Mouse (Mus musculus): ENCODE results near the gene Prkce.

The Prkce gene

DNA sequence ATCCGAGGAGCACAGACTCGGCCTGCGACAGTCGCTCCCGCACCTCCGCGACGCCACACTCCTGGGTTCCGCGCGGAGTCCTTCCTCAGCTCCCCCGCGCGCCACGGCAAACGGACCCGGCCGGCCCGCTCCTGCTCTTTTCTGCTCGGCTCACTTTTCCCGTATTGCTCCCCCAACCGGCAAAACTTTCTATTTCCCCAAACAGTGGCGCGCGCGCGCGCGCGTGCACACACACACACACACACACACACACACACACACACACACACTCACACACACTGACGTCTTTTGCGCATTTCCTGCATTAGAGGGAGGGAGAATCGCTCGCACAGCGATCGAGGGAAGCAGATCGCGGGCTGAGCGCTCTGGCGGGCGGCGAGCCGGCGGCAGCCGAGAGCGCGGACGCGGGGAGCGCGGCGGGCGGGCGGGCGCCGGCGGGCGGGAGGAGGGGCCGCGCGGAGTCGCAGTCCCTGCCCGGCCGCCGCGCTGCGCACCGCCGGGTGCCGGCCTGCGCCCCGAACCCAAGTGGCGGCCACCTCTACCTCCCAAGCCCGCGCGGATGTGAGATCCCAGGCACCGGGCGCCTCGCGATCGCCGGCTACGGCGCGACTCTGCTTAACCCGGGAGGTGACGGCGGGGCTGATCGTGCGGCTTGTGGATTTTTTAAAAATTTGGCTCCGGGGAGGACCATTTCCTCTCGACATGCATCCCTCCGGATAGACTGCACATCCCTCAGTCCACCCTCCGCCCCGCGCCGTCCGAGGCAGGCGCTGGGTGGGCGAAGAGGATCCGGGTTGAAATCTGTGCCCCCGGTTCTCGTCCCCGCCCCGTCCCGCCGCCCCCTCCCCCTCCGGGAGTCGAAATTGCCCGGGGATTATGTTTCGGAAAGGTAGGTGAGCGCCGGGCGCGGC, at the start of gene Prkce:
TSS of gene Prkce (plus strand) at position 466 of the 911 bp plus-strand sequence.
- peak; percentile 79 to 80 for DNase-seq (ENCODE audit: low spot score in 2 of 2)

DNA sequence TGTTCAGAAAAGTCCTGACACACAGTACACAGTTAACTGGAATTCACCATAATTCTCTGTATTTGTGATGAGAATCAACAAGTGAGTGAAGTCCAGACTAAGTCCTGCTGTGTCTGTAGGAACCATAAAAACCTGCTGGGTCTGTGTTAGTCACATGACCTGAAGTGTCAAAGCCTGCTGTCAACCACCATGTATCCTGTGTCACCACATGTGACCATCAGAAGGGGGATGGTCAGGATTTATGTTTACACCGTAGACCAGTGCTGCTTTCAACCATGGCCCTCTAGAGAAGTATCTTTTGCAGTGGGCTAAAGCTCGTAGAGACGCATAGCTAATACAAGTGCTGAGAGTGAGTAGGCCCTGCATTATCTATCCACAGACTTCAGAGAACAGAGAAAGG, 44.4 kb upstream of the Prkce start:
- no peak for DNase-seq (ENCODE audit: low spot score in 2 of 2)

DNA sequence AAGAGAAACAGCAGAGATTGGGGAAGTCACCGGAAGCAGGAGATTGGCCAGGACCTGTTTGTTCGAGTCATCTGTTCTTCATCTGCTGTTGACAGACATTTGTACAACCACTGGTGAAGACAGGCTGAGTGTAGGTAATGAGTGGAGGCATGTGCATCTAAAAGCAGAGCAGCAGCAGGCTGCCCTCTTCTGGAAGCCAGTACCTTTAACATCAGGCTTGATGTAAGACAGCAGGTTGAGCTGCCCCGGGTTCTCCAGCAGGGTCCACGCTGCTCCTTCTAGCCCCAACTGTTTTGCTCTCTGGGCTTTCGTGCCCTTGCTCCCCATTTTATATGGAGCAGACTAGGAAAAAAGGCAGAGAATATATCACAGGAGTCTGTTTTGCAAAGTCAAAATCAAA, 41.7 kb upstream of the Prkce start:
- no peak for DNase-seq (ENCODE audit: low spot score in 2 of 2)

DNA sequence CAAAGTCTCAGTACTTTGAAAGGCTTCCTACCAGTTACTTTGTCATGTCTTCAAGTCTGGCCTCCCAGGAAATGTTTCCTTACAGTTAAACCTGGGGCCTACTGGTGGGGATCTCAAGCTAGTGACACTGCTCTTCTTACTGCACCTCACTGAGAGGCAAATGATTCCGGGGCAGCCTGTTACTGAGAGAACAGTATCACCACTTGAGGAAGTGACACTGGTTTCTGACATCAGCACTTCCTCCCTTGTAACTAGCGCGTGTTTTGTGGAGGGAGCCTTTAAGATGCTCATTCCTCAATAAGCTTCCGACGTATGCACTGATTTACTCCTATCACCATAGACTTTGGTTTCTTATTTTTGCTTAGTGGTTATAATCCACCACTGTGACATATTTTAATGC, 39.4 kb upstream of the Prkce start:
- DNase-seq (ENCODE audit: low spot score in 2 of 2): no peak

DNA sequence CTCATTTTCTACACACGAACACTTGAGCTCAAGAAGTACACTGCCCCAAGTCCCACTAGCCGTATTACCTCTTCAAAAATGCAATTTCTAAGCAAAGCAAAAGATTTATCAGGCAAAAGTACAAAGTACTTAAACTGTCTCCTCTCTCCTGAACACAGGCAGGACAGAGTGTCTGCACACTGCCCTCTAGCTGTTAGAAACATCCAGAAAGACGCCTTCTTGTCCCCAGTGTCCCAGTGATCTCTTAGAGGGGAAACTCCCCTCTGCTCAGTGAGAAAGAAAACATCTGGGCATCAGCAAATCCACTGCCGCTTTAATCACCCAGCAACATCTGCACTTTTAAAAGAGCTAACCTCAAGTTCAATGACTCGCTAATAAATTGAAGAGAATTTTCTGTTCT, 35.1 kb upstream of the Prkce start:
- DNase-seq (ENCODE audit: low spot score in 2 of 2): no peak

DNA sequence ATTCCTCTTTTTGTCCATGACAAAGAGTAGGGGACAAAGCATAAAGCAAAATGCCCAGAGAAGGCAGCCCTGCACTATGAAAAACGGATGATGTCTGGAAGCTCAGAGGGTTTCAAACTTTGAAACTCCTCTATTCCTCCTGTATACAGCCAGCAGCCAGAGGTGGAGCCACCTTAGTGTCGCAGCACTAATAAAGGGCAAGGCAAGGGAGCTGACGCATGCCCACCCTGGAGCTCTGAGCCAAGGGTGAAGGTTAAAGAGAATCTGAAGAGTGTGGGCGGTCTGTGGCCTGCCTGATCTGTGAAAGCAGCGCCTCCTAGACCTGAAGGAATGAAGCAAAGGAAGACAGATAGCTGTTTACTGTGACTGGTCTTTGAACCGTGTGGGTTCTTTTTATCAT, 33.1 kb upstream of the Prkce start:
- no peak for DNase-seq (ENCODE audit: low spot score in 2 of 2)

DNA sequence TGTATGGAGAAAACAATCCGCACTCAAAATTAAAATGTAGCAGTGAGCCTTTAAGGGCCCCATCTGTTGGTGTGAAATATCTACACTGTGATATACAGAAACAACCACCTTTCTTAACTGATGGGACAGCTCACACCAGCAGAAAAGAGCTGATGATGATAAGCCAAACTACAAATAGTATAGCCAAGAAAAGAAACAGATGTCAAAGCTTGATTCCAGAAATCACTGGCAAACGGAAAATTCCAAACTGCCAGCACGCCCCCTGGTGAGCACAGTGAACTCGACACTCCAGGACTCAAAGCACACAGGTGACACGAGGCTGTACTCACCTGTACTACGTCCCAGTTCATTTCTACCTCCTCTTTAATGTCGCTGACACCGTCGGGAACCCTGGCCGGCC, 31.8 kb upstream of the Prkce start:
- DNase-seq (ENCODE audit: low spot score in 2 of 2): peak in 1 of 2 experiments; percentile 20

DNA sequence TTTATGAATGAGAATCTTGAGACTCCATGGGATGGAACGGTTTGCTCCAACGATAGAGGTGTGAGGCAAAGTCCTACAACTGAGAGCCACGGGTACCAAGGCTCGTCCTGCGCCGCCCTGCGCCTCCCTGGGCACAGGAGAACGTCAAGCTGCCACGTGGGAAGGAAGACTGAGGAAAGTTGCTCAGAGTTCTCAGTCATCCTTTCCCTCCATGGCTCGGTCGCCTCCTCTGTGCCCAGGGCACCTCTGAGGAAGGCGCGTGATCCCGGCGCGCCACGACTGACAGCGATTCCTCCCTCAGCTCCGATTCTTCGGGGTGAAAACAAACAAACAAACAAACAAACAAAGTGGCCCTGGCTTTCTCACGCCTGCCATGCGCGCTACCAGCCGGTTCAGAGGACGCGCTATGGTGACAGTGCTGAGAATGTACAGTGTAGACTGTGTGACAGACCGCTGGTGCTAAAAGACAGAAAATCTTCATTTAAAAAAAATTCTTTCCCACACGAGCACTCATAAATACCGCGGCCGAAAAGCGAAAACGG, 23.0 kb upstream of the Prkce start:
- peak in 1 of 2 experiments; percentile 30 for DNase-seq (ENCODE audit: low spot score in 2 of 2)

DNA sequence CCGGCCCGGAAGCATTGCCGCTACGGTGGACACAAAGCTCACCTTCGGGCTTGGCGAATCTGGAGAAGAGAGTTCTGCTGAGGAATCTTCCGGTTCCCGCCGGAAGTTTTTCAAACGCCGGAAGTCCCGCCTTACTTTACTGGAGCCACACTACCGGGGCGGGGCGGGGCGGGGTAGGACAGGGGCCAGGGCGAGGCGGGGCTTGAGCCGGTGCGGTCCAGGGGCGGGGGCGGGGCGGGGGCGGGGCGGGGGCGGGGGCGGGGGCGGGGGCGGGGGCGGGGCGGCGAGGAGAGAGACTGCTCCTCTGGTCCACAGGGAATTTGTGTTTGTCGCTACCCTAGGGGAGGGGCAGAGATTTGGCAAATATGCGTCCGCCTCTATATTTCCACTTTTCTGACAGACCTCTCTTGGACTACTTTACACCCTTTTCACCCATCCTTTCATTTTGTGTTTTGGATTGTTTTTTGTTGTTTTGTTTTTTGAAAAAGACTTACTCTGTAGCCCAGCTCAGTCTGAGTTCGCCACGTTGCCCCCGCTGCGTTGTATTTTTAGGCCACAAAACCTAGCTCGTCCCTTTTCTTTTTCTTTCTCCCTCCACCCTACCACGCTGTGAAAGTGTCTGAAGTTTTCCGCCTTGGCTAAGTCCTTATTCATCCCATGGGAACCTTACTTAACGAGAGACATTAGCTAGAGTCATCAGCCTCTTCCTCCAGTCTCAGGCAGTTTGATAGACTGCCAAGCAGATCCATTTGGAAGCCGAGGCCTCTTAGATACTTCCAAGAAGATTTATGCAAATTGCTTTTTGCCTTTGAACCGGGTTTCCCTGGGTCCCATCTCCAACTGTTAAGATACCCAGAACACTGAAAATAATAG, 22.3 kb upstream of the Prkce start, which contains the start of gene Srbd1:
TSS of gene Srbd1 (minus strand) at position 97 of the 873 bp plus-strand sequence.
- DNase-seq (ENCODE audit: low spot score in 2 of 2): peak; percentile 94

DNA sequence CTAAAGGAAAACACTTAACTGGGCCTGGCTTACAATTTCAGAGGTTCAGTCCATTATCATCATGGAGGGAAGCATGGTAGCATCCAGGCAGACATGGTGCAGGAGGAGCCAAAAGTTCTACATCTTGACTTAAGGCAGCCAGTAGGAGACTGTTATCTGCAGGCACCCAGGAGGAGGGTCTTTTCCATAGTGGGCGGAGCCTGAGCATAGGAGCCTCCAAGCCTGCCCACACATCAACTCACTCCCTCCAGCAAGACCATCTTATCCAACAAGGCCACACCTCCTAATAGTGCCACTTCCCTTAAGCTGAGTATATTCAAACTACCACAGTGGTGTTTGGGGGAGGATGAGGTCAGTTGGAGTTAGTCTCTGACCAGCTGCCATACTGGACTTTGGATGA, 17.9 kb upstream of the Prkce start:
- no peak for DNase-seq (ENCODE audit: low spot score in 2 of 2)

DNA sequence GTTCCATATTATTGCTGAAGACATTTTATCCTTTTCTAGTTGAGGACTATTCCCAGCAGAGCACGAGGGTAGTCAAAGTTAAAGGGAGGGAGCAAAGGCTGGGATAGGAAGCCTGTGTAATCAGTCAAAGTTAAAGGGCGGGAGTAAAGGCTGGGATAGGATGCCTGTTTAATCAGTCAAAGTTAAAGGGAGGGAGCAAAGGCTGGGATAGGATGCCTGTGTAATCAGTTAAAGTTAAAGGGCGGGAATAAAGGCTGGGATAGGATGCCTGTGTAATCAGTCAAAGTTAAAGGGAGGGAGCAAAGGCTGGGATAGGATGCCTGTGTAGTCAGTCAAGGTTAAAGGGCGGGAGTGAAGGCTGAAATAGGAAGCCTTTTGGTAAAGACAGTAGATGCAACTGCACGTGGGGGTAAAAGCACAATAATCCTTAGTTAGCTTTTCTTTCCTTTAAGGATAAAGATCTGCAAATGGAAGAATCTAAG, 16.7 kb upstream of the Prkce start:
- peak; percentile 65 to 84 for DNase-seq (ENCODE audit: low spot score in 2 of 2)

DNA sequence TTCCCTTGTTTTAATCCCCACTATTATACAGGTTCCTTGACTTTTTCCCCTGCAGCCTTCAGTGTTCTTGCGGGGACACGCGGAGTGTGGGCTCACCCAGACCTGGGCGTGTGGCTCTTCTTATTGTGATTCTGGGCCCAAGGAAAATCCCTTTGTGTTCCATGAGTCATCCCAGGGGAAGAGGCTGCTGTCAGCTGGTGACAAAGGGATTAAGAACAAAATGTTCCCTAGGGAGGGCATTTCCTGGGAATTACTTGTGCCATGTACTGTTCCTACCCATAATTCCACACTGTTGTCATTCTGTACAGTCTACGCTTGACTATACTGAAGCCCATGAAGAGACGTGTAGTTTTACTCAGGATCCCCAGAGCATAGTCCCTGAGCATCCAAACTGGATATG, 10.6 kb upstream of the Prkce start:
- DNase-seq (ENCODE audit: low spot score in 2 of 2): no peak

DNA sequence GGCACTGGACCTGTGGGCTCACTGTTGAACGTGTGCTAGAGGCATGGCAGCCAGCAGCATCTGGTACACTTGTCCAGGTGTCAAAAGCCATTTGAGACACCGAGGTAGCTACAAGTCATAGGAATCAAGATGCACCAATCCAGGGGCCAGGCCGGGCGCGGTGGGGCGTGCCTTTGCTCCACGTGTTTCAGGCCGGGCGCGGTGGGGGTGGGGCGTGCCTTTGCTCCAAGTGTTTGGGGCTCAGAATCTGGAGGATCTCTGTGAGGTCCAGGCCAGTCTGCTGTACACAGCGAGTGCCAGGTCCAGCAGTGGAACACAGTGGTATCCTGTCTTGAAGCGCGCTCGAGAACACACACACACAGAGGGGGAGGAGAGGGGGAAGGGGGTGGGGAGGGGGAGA, 4.9 kb upstream of the Prkce start:
- no peak for DNase-seq (ENCODE audit: low spot score in 2 of 2)

DNA sequence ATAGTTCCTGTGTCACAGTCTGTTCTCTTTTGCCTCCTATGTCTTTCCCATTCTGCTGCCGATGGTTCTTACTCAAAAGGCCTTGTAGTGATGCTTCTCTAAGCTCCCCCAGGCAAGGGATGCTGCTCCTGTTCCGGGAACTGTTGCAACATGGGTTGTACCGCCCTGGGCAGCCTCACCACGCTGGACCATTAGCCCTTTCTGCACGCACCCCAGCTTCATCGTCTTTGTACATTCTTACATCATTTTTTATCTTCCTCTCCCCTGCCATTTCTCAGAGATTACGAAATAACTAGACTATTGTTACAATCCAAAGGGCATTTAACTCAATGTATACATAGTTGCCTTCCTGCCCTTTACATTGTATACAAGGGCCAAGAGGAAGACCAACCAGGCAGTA, 3.2 kb upstream of the Prkce start:
- no peak for DNase-seq (ENCODE audit: low spot score in 2 of 2)

DNA sequence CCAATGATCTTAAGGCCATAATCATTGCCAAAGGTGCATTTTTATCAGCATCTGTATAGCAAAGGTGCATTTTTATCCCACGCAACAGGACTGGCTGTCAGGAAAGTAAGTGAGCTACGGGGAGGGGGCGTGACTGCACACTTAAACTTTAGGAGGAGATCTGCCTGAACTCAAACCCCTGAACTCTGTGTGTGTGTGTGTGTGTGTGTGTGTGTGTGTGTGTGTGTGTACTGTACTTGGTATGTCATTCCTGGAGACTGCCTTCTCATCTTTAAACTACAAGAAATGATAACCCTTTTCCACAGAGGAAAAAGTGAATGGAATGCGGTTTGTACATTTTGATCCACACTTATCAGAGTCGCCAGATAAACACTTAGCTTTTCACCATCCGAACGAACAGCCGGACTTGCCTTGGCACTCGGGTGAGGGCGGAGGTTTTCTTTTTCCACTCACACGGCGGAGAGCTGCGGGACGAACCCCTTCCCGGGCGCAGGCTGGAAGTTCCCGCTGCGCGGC, 1.5 kb upstream of the Prkce start:
- no peak for DNase-seq (ENCODE audit: low spot score in 2 of 2)

DNA sequence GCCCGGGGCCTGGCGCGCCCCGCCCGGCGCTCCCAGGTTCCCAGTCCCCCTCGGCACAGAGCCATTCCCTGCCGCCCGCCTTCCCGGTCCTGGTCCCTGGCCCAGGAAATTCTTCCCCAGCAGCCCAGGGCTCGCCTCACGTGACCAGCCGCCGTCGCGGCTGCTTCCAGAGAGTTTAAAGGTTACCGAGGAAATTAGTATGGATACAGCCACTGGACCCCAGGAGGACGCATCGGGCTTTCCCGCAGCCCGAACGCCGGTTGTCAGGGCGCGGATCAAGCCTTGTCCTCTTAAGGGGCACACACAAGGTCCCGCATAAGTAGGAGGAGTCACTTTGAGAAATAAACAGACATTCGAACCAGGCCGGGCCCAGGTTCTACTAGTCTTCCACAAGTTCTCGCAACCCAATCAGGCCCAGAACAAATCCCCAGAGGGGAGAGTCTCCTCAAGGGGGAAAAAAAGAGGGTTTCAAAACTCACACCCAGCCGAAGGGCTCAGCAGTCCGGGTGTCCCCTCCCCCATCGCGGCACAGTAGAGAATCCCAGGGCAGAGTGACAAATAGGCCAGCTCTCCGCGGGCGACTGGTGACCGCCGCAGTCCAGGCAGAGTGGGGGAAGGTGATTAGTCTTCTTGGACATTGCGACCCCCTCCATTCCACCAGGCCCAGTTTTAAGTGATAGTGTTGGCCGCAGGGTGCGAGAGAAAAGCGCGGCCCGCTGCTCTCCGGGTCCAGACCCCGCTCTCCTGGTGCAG, 842 bp upstream of the Prkce start:
- peak; percentile 54 to 66 for DNase-seq (ENCODE audit: low spot score in 2 of 2)

DNA sequence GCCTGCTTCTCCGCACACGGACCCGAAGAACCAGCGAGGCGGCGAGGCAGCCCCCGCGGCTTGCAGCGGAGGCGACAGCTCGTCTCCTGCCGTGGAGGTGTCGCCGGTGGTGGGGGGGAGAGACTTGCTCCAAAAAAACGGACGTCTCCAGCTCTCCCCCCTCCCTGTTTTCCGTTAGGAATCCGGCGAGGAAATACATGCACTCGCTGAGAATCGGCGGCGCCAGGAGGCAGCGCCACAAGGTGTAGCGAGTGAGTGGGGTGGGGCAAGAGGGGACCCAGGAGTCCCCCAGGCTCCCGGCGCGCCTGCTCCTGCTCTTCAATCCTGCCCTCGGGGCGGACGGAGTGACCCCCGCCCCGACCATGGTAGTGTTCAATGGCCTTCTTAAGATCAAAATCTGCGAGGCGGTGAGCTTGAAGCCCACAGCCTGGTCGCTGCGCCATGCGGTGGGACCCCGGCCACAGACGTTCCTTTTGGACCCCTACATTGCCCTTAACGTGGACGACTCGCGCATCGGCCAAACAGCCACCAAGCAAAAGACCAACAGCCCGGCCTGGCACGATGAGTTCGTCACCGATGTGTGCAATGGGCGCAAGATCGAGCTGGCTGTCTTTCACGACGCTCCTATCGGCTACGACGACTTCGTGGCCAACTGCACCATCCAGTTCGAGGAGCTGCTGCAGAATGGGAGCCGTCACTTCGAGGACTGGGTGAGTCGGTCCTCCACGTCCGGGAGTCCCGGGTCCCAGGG, 821 bp downstream of the Prkce start:
- DNase-seq (ENCODE audit: low spot score in 2 of 2): peak; percentile 61

DNA sequence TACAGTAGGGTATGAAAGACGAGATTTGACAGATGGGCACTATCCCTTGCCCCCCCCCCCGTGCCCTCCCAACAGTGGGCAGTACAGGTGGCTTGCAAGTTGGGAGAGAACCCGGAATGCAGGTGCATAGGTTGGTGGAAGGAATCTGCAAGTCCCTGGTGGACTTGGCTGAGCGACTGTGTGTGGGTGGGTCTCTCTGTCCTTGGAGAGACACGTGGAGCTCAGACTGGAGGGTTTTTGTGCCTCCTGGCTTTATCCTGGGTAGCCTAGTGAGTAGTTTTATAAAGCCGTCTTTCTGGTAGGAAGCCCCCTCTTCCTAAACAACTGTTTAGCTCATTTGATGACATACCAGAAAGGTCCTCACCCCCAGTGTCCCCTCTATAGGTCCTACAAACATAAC, 1.5 kb downstream of the Prkce start:
- peak in 1 of 2 experiments; percentile 53 for DNase-seq (ENCODE audit: low spot score in 2 of 2)

DNA sequence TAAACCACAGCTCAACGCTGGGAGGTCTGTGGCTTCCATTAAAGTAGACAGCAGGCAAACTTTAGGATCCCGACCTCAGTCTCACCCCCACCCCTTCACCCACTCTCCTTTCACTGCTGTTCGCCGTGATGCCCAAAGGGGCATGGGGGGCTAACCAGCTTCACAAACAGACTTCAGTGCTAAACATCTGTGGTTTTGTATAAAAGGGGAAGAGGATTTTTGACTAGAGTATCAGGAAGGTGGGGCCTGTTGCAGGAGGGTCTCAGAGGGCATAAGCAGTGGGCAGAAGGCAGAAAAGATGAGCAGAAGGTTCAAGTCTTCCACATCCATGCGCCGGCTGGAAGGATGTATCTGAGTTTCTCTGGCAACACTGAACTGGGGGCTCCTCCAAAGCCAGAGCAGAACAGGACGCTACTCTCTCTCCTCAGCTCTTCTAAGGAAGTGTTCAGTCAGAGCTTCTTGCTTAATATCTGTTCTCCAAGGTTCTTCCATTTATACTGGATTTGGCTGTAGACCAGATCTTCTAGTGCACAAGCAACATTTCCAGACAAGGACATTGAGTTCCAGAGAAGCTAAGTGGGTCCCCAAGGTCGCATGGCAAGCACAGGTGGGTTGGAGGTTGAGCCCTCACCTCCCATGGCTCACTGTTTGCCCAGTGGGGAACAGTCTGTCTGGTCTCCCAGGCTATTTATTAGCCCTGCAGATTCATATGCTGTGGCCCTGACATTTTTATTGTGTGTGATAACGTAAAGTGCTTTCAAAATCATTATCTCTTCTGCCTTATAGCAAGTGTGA, 2.8 kb downstream of the Prkce start:
- no peak for DNase-seq (ENCODE audit: low spot score in 2 of 2)

DNA sequence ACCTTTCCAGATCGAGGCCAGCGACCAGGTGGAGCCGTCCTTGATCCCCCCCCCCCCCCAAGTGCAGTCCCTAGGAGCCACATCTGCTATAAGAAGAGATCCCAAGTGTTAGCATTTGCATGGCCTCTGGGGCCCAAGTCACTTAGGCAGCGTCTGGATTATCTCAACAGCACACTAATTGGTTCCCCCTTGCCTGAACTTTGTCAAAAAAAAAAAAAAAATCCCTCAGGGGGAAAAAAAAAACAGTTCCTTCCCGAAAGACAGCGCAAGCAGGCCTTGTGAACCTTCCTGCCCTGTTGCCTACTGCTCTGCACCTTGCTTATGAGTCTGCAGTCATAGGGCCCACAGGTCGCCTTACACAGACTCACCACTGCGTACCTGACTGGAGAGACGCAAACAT, 7.9 kb downstream of the Prkce start:
- no peak for DNase-seq (ENCODE audit: low spot score in 2 of 2)
